Mouse (Mus musculus): Measurements from ENCODE around the gene Zfp697. TPM values are rescaled to one million over a fixed set of nuclear protein-coding genes. Genes with fewer than 3 reads are reported as not detected.
"Not testable (repeated sequence)": the region's sequence is repeated elsewhere in the genome, so short reads cannot be mapped to it uniquely, and the experiment has no call there.

Zfp697 gene
- polyA plus RNA-seq (2014; fragmentation: Nextera tagmentation; extraction: Ambion mirVana): 9.5 and 10.2 TPM in 2 replicates

DNA sequence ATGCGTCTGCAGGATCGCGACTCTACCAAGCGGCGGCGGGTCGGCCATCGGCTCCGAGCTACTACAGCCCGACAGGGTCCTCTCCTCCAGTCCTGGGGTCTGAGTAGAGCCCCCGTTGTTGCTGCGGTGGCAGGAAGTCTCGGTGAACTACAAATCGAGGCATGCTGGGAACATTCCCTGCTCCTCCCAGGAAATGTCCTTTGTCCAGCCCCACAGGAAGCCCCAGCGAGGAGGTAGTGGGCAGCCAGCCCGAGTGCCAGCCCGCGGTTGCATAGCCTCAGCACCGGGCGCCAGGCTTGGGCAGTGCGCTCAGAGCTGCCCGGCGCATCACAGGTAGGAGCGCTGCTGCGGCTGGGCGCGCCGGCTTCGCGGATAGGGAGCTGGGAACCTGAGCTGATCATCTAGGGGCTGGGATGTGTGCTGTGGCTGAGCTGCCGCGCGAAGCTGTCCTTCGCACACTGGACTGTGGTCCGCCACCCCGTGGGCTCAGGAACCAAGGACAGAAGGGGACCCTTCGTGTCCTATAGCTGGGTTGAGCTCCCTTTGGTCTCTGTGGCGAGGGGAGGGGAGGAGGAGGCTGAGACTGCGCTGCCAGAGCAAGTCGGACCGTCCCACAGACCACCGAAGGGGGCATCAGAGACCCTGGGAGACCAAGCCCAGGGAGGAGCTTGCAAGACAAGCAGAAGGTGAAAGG is at the start of gene Zfp697:
TSS of gene Zfp697 (plus strand) at position 216 of the 694 bp plus-strand sequence.
- H3K27me3 ChIP-seq (ENCODE audit: control insufficient read depth, insufficient read depth, low read length): no peaks in the 10 kb centered on the region
- no peaks in the 10 kb centered on the region for H3K9me3 ChIP-seq (ENCODE audit: control insufficient read depth, low read length)
- H3K4me1 ChIP-seq (ENCODE audit: control insufficient read depth, insufficient read depth, low read length): peaks cover 10% of the 10 kb centered on the region
- DNase-seq (ENCODE audit: low spot score, missing footprints) (peak; percentile 96), ATAC-seq (ENCODE audit: low FRiP score) (peak; percentile 91)
- H3K36me3 ChIP-seq (ENCODE audit: control insufficient read depth, insufficient read depth, low read length): no peaks in the 10 kb centered on the region
- peak within 1 kb of the TSS; percentile 98 for H3K9ac ChIP-seq (ENCODE audit: low read length)
- H3K4me3 ChIP-seq (ENCODE audit: low read depth, low read length): peak within 1 kb of the TSS; percentile 90
- peak within 1 kb of the TSS; percentile 90 for H3K4me2 ChIP-seq
- peak within 1 kb of the TSS; percentile 40; the same call in 1 of the 2 replicates for H3K27ac ChIP-seq (ENCODE audit: low read depth, low read length)
- under 1% methylated on average over 42 of the region's 42 CpGs for WGBS

DNA sequence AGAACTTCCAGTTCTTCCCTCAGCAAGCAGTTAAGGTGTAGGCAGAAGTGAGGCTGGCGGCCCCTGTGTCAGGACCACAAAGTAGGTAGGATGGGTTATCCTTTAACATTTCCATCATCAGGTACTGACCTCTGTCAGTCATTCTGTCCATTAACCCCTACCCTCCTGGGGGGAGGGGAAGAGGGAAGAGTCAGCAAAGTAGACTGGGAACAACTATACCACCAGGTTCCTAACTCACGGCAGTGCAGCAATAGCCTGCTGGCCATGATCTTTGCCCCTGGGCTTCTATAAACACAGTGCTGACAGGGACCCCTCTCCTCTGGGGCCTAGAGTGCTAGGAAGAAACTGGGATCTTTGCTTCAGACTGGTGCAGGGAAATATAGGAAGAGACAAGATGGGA is 48.3 kb upstream of the Zfp697 start:
- Histone ChIP-seq H3K4me3 (ENCODE audit: low read depth, low read length) (no peak overlapping the region), H3K4me1 (ENCODE audit: control insufficient read depth, insufficient read depth, low read length) (peaks cover 24% of the 10 kb centered on the region), H3K9ac (ENCODE audit: low read length) (no peak overlapping the region), H3K4me2 (no peak overlapping the region), H3K27me3 (ENCODE audit: control insufficient read depth, insufficient read depth, low read length) (no peaks in the 10 kb centered on the region), H3K9me3 (ENCODE audit: control insufficient read depth, low read length) (no peaks in the 10 kb centered on the region), H3K36me3 (ENCODE audit: control insufficient read depth, insufficient read depth, low read length) (peaks cover 9% of the 10 kb centered on the region), H3K27ac (ENCODE audit: low read depth, low read length) (no peak overlapping the region)
- ATAC-seq (ENCODE audit: low FRiP score): no peak
- DNase-seq (ENCODE audit: low spot score, missing footprints): no peak
- 79% methylated on average over 2 of the region's 2 CpGs for WGBS

- H3K27ac ChIP-seq (ENCODE audit: low read depth, low read length): no peak overlapping the region
- H3K27me3 ChIP-seq (ENCODE audit: control insufficient read depth, insufficient read depth, low read length): no peaks in the 10 kb centered on the region
- peaks cover 24% of the 10 kb centered on the region for H3K4me1 ChIP-seq (ENCODE audit: control insufficient read depth, insufficient read depth, low read length)
- ATAC-seq (ENCODE audit: low FRiP score): no peak
- H3K36me3 ChIP-seq (ENCODE audit: control insufficient read depth, insufficient read depth, low read length): peaks cover 6% of the 10 kb centered on the region
- H3K9me3 ChIP-seq (ENCODE audit: control insufficient read depth, low read length): no peaks in the 10 kb centered on the region
- H3K9ac ChIP-seq (ENCODE audit: low read length): no peak overlapping the region; the same call in 1 of the 2 replicates
- H3K4me3 ChIP-seq (ENCODE audit: low read depth, low read length): no peak overlapping the region
- DNase-seq (ENCODE audit: low spot score, missing footprints): no peak
- no peak overlapping the region for H3K4me2 ChIP-seq
Observed at GRCm38 (mm10) chr3:98335331-98335730, 46.9 kb upstream of the Zfp697 start.

- DNase-seq (ENCODE audit: low spot score, missing footprints) (no peak), ATAC-seq (ENCODE audit: low FRiP score) (no peak)
- Histone ChIP-seq H3K9ac (ENCODE audit: low read length) (no peak overlapping the region; the same call in 1 of the 2 replicates), H3K27ac (ENCODE audit: low read depth, low read length) (no peak overlapping the region), H3K4me1 (ENCODE audit: control insufficient read depth, insufficient read depth, low read length) (peaks cover 24% of the 10 kb centered on the region), H3K27me3 (ENCODE audit: control insufficient read depth, insufficient read depth, low read length) (no peaks in the 10 kb centered on the region), H3K4me2 (no peak overlapping the region), H3K36me3 (ENCODE audit: control insufficient read depth, insufficient read depth, low read length) (peaks cover 6% of the 10 kb centered on the region), H3K4me3 (ENCODE audit: low read depth, low read length) (no peak overlapping the region), H3K9me3 (ENCODE audit: control insufficient read depth, low read length) (no peaks in the 10 kb centered on the region)
- 86% methylated on average over 7 of the region's 7 CpGs for WGBS
Observed at GRCm38 (mm10) chr3:98335886-98336285, 46.4 kb upstream of the Zfp697 start.

GRCm38 (mm10) chr3:98336661-98337654 is 45.3 kb upstream of the Zfp697 start:
- 0 out of 2 replicates have a peak overlapping the region, but pooled peaks have one; percentile 9 for H3K9ac ChIP-seq (ENCODE audit: low read length)
- WGBS: 78% methylated on average over 22 of the region's 22 CpGs

DNA sequence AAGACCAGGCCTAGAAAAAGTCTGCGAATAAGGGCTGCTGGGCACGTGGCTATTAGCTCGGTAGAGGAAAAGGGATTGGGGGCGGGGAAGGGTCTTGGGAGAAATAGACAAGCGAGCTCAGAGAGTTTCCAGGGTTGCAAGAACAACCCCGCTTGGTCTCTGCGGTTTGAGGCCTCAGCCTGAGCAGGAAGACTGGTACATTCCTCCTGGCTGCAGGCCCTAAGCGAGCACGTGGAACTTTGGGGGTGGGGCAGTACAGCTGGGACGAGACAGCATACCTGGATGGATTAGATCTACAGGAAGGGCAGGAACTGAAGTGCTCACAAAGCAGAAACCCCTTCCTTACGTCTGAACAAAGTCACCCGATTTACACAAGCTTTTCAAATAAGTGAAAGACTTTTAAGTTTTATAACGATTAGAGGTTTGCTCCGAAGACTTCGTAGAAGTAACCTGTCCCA is 43.6 kb upstream of the Zfp697 start:
- WGBS: 6% methylated on average over 15 of the region's 15 CpGs
- Histone ChIP-seq H3K27ac (ENCODE audit: low read depth, low read length) (no peak overlapping the region), H3K36me3 (ENCODE audit: control insufficient read depth, insufficient read depth, low read length) (peaks cover 4% of the 10 kb centered on the region; the same call in 1 of the 2 replicates), H3K9ac (ENCODE audit: low read length) (peak overlapping the region; percentile 86), H3K4me1 (ENCODE audit: control insufficient read depth, insufficient read depth, low read length) (peaks cover 24% of the 10 kb centered on the region), H3K4me2 (peak overlapping the region; percentile 90), H3K4me3 (ENCODE audit: low read depth, low read length) (peak overlapping the region; percentile 79), H3K27me3 (ENCODE audit: control insufficient read depth, insufficient read depth, low read length) (no peaks in the 10 kb centered on the region), H3K9me3 (ENCODE audit: control insufficient read depth, low read length) (no peaks in the 10 kb centered on the region)
- ATAC-seq (ENCODE audit: low FRiP score): peak; percentile 22; the same call in 1 of the 2 replicates
- DNase-seq (ENCODE audit: low spot score, missing footprints): peak; percentile 93

More at GRCm38 (mm10) chr3:98336661-98337654, 45.3 kb upstream of the Zfp697 start:
- DNase-seq (ENCODE audit: low spot score, missing footprints) (no peak), ATAC-seq (ENCODE audit: low FRiP score) (no peak)
- Histone ChIP-seq H3K27me3 (ENCODE audit: control insufficient read depth, insufficient read depth, low read length) (no peaks in the 10 kb centered on the region), H3K4me3 (ENCODE audit: low read depth, low read length) (no peak overlapping the region), H3K36me3 (ENCODE audit: control insufficient read depth, insufficient read depth, low read length) (peaks cover 6% of the 10 kb centered on the region; the same call in 1 of the 2 replicates), H3K9me3 (ENCODE audit: control insufficient read depth, low read length) (no peaks in the 10 kb centered on the region), H3K4me2 (peak overlapping the region; percentile 90), H3K4me1 (ENCODE audit: control insufficient read depth, insufficient read depth, low read length) (peaks cover 24% of the 10 kb centered on the region), H3K27ac (ENCODE audit: low read depth, low read length) (no peak overlapping the region)

DNA sequence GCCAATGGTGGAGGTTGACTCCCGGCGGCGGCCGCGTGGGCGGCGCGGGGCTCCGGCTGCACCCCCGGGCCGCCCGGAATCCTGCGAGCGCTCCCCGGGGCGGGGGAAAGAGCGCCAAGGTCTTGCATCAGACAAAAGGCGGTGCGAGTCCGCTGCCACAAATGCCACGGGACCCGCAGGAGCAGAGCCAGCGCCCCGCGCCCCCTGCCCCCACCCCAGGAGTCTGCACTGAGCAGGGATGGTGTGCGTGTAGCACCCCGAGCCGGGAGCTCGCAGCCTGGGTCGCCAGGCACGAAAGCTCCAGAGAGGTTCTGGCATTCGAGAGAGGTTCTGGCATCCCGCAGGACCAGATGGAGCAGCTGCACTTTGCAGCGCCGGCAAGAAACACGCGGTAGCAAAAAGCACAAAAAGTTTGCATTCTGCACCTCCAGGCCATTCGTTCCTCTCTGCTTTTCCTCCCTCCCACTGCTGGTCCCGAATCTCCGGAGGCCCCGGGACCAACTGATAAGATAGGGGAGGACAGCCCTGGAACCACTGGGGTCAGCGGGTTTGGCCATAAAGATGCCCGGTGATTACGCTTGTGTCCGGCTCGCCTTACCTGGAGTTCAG is 43.1 kb upstream of the Zfp697 start:
- Histone ChIP-seq H3K36me3 (ENCODE audit: control insufficient read depth, insufficient read depth, low read length) (peaks cover under 1% of the 10 kb centered on the region; the same call in 1 of the 2 replicates), H3K27me3 (ENCODE audit: control insufficient read depth, insufficient read depth, low read length) (no peaks in the 10 kb centered on the region), H3K9ac (ENCODE audit: low read length) (peak overlapping the region; percentile 86), H3K27ac (ENCODE audit: low read depth, low read length) (no peak overlapping the region), H3K4me2 (peak overlapping the region; percentile 90), H3K4me1 (ENCODE audit: control insufficient read depth, insufficient read depth, low read length) (peaks cover 24% of the 10 kb centered on the region), H3K4me3 (ENCODE audit: low read depth, low read length) (peak overlapping the region; percentile 79), H3K9me3 (ENCODE audit: control insufficient read depth, low read length) (no peaks in the 10 kb centered on the region)
- peak; percentile 96 for DNase-seq (ENCODE audit: low spot score, missing footprints)
- peak; percentile 68 for ATAC-seq (ENCODE audit: low FRiP score)
- under 1% methylated on average over 46 of the region's 46 CpGs for WGBS

DNA sequence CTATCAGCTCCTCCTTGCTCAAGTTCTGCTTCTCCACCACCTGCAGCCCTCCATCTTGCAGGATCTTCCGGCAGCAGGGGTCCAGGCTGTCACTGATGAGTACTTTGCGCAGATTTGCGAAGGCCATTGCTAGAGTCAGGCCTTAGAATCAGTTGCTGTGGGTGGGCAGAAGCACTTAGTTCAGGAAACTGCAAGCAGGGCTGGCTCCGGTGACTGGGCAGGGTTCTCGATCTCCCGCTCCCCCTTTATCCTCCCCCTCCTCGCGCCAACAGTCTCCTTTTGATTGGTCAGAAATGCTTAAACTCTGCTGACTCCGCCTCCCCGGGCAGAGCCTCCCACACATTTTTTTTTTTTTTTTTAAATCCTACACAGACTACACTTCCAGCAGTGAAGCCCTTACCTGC is 42.6 kb upstream of the Zfp697 start, which contains the start of gene Phgdh:
TSS of gene Phgdh (minus strand) at position 285 of the 404 bp plus-strand sequence.
- H3K27me3 ChIP-seq (ENCODE audit: control insufficient read depth, insufficient read depth, low read length); H3K36me3 ChIP-seq (ENCODE audit: control insufficient read depth, insufficient read depth, low read length); H3K27ac ChIP-seq (ENCODE audit: low read depth, low read length); H3K9me3 ChIP-seq (ENCODE audit: control insufficient read depth, low read length): not testable (repeated sequence)
- Histone ChIP-seq H3K4me3 (ENCODE audit: low read depth, low read length) (peak within 1 kb of the TSS; percentile 79), H3K4me1 (ENCODE audit: control insufficient read depth, insufficient read depth, low read length) (peaks cover 24% of the 10 kb centered on the region), H3K4me2 (peak within 1 kb of the TSS; percentile 90), H3K9ac (ENCODE audit: low read length) (peak within 1 kb of the TSS; percentile 86)
- WGBS: 0% methylated on average over 10 of the region's 10 CpGs
- DNase-seq (ENCODE audit: low spot score, missing footprints): peak; percentile 96
- ATAC-seq (ENCODE audit: low FRiP score): peak; percentile 84

All from midbrain, embryonic 11.5 days (tissue).